Mouse (Mus musculus): ENCODE results near the gene Sema7a. TPM values are rescaled to one million over a fixed set of nuclear protein-coding genes. Genes with fewer than 3 reads are reported as not detected.

Gene Sema7a
- polyA plus RNA-seq, 1 experiment from 2014 or later = 0.13 TPM

DNA sequence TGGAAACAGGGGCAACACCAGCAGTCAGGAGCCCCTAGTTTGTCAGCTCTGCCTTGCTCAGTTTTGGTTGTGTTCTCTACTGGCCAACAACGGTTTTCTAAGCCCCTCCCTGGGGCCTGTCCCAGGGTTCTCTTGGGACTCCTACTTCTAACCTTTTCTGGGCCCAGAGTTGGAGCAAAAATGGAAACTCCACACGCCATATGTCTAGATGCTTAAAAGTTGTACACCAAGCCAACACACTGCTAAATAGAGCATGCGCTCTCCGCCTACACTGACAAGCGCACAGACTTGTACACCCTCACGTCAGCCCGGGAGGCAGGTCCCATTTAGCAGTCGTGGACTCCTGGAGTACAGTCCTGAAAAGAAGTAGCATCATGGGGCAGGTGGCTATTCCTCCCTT, 45.4 kb downstream of the Sema7a start:
- H3K27ac ChIP-seq (replicated peaks) = no peak overlapping the region
- WGBS = 88% methylated on average over 8 of the region's 8 CpGs
- no peak overlapping the region for H3K4me3 ChIP-seq
- ATAC-seq (ENCODE audit: extremely low read depth, insufficient number of reproducible peaks, low FRiP score, low TSS enrichment) = no peak
- H3K4me2 ChIP-seq = no peak overlapping the region
- no peaks in the 10 kb centered on the region for H3K9me3 ChIP-seq
- H3K36me3 ChIP-seq = no peaks in the 10 kb centered on the region
- H3K27me3 ChIP-seq (replicated peaks) = peaks cover 18% of the 10 kb centered on the region; the same call in 1 of the 2 replicates
- H3K9ac ChIP-seq = no peak overlapping the region
- 0 out of 2 replicates have a peak, but pooled peaks cover 3% of the 10 kb centered on the region for H3K4me1 ChIP-seq

DNA sequence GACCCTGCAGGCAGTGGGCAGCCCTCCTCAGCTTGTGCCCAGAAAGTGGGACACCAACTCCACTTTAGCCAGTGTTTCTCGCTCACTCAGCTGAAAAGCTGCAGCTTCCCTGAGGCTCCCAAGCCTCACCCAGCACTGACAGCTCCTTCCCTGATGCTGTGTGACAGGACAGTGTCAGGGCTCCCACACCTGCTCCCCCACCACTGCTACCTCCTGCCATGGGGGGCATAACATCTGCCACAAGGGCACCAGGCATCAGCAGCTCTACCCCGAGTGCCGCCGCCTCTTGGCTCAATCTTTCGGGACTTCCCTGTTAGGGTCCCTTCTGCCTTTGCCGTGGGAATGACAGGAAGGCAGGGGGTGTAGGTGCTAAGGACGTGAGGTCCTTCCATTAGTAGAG, 46.4 kb downstream of the Sema7a start:
- Histone ChIP-seq H3K27me3 (replicated peaks) (peaks cover 18% of the 10 kb centered on the region; the same call in 1 of the 2 replicates), H3K4me3 (no peak overlapping the region), H3K4me1 (0 out of 2 replicates have a peak, but pooled peaks cover 3% of the 10 kb centered on the region), H3K9me3 (no peaks in the 10 kb centered on the region), H3K27ac (replicated peaks) (no peak overlapping the region), H3K4me2 (no peak overlapping the region), H3K36me3 (no peaks in the 10 kb centered on the region), H3K9ac (no peak overlapping the region)
- WGBS = 51% methylated on average over 7 of the region's 7 CpGs
- ATAC-seq (ENCODE audit: extremely low read depth, insufficient number of reproducible peaks, low FRiP score, low TSS enrichment) = no peak

DNA sequence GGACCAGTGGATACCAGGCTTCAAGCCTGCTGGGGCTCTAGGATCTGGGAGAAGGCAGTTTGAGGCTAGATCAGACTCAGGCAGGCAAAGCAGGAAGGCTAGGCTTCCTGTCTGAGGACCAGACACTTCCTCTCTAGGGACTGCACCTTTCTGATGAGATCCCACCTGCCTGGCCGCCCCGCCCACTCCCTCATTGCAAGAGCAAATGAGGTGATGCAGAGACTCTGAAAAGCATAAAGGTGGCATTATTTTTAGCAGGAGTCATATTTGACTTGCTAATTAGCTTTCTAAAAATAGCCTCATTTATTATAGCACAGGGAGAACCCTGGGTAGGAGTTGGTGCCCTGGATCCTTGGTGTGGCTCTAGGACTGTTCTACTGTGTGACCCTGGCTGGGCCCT, 48.2 kb downstream of the Sema7a start:
- ATAC-seq (ENCODE audit: extremely low read depth, insufficient number of reproducible peaks, low FRiP score, low TSS enrichment) = no peak
- Histone ChIP-seq H3K9ac (no peak overlapping the region), H3K27ac (replicated peaks) (no peak overlapping the region), H3K36me3 (no peaks in the 10 kb centered on the region), H3K4me3 (no peak overlapping the region), H3K9me3 (no peaks in the 10 kb centered on the region), H3K4me1 (0 out of 2 replicates have a peak, but pooled peaks cover 3% of the 10 kb centered on the region), H3K27me3 (replicated peaks) (peaks cover 24% of the 10 kb centered on the region; the same call in 1 of the 2 replicates), H3K4me2 (no peak overlapping the region)
- WGBS = 90% methylated on average over 2 of the region's 2 CpGs

DNA sequence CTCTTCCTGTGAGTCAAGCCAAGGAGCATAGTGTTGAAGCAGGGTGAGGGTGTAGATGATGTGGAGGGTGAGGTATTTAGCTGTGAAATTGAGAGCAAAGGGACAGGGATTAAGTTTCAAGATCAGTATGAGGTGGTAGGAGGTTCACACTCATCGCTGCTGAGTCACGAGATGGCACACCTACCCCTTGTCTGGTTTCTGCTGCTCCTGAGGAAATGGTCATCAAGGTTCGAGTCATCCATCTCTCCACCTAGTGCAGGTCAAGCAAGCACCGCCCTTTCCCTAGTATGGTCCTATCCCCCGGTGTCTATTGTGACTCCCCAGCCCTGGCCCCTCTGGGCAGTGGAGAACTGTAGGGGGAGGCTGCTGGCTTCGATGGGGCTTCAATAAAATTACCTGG, 49.4 kb downstream of the Sema7a start:
- Histone ChIP-seq H3K4me2 (no peak overlapping the region), H3K9me3 (no peaks in the 10 kb centered on the region), H3K27ac (replicated peaks) (no peak overlapping the region), H3K36me3 (no peaks in the 10 kb centered on the region), H3K4me3 (no peak overlapping the region), H3K27me3 (replicated peaks) (peaks cover 24% of the 10 kb centered on the region; the same call in 1 of the 2 replicates), H3K9ac (no peak overlapping the region), H3K4me1 (0 out of 2 replicates have a peak, but pooled peaks cover 3% of the 10 kb centered on the region)
- ATAC-seq (ENCODE audit: extremely low read depth, insufficient number of reproducible peaks, low FRiP score, low TSS enrichment) = no peak
- 77% methylated on average over 6 of the region's 6 CpGs for WGBS

DNA sequence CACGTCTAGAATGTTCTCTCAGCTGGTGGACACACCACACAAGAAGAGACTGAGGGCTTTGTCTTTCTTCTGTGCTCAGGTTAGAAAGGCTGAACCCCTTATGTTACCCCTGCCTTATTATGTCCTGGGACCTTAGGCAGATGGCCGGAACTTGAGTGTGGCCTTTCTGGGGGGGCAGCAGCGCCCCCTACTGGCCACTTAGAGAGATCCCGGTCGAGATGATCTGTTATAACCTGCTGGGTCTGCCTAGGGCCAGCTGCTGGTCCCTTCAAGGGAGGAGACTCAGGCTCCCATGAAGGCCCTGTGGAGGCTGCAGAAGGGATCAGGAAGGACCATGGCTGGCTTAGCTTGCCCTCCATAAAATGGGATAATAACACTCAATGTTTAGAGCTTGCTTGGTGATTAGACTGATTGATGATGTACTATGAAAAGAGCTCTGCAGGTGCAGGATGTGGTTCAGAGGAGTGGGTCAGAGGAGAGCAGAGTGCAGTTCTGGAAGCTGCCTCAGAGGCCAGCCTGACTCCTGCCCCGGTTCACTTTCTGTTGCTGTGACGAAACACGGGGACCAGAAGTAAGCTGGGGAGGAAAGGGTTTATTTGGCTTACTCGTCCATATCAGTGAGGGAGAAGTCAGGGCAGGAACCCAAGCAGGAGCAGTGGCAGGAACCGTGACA, 50.7 kb downstream of the Sema7a start:
- ATAC-seq (ENCODE audit: extremely low read depth, insufficient number of reproducible peaks, low FRiP score, low TSS enrichment) = no peak
- H3K4me3 ChIP-seq = no peak overlapping the region
- H3K9ac ChIP-seq = no peak overlapping the region
- WGBS = 25% methylated on average over 10 of the region's 10 CpGs
- no peak overlapping the region for H3K4me2 ChIP-seq
- H3K27ac ChIP-seq (replicated peaks) = no peak overlapping the region
- no peaks in the 10 kb centered on the region for H3K36me3 ChIP-seq
- H3K4me1 ChIP-seq = 0 out of 2 replicates have a peak, but pooled peaks cover 3% of the 10 kb centered on the region
- H3K9me3 ChIP-seq = no peaks in the 10 kb centered on the region
- peaks cover 31% of the 10 kb centered on the region for H3K27me3 ChIP-seq (replicated peaks)

DNA sequence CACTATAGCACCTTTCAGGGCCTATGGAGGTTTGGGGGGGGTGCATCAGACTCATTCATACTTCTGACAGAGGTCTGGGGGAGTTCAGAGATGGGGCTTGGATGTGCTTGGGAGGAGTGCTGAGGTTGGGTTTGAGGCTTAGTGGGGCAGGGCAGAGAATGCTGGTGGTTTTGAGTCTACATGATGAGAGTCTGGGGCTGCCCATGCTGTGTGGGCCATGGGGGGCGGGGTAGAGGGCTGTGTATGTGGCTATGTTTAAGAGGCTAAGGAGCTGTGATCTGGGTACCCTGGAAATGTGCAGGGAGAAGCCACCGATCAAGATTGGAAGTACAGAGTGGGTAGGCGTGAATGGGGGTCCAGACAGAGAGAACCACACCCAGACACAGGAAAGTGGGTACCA, 52.1 kb downstream of the Sema7a start:
- no peak overlapping the region for H3K27ac ChIP-seq (replicated peaks)
- WGBS = 71% methylated on average over 3 of the region's 3 CpGs
- H3K4me3 ChIP-seq = no peak overlapping the region
- no peak overlapping the region for H3K9ac ChIP-seq
- no peak for ATAC-seq (ENCODE audit: extremely low read depth, insufficient number of reproducible peaks, low FRiP score, low TSS enrichment)
- H3K4me2 ChIP-seq = no peak overlapping the region
- H3K36me3 ChIP-seq = no peaks in the 10 kb centered on the region
- H3K9me3 ChIP-seq = no peaks in the 10 kb centered on the region
- 0 out of 2 replicates have a peak, but pooled peaks cover 3% of the 10 kb centered on the region for H3K4me1 ChIP-seq
- peaks cover 38% of the 10 kb centered on the region for H3K27me3 ChIP-seq (replicated peaks)

DNA sequence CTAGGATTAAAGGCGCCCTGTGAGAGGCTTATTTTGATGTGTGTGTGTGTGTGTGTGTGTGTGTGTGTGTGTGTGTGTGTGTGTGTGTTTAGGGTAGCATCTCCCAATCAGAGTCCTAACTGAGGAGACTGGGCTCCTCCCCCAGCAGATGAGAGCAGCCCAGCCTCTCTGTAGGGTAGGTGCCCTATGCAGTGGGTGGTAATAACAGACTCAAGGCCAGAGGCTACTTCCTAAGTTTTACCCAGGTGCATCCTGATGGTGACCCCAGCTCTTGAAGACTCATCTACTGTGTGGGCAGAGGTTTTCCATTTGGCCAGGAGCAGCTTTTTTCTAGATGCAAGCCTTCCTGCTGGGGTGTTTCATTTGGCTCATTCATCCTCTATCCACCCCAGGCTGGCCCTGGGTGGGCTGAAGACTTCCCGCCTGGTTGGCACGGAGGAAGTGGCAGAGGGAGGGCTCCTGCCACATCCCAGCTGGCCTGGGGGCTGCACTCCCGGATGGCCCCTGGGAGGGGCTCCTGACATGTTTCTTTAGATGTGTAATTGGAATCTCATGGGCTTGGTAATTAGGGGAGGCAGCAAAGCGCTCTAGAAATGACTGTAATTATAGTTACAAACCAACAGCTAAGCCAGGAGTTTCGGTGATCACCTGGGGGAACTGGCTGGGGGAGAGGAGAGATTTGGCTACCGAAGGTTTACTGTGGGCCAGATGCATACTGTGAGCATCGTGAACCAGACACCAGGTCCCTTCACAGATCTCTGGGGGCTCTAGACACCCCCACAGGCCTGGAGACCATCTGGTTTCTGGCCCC, 53.1 kb downstream of the Sema7a start:
- ATAC-seq (ENCODE audit: extremely low read depth, insufficient number of reproducible peaks, low FRiP score, low TSS enrichment) = no peak
- Histone ChIP-seq H3K27ac (replicated peaks) (no peak overlapping the region), H3K4me3 (no peak overlapping the region), H3K27me3 (replicated peaks) (peaks cover 39% of the 10 kb centered on the region), H3K9me3 (no peaks in the 10 kb centered on the region), H3K9ac (no peak overlapping the region), H3K4me2 (no peak overlapping the region), H3K4me1 (peaks cover 8% of the 10 kb centered on the region), H3K36me3 (no peaks in the 10 kb centered on the region)
- 62% methylated on average over 8 of the region's 8 CpGs for WGBS

DNA sequence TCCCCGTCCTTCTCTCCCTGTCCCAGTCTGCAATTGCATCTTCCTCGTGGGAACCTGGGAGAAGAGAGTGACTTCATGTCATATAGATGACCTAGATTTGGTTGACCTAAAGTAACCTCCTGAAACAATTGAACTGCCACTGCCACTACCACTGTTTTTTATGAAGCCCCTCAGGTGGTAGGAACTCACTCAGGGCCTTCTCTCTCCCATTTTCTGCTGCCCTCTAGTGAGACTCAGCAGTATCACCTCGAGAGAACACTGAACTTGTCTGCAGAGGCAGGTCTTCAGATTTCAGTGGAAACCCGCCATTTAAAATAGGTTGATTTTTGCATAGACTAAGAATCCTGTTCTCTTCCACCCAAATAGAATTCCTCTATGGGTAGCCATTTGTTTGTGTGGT, 55.4 kb downstream of the Sema7a start:
- Histone ChIP-seq H3K9me3 (no peaks in the 10 kb centered on the region), H3K4me1 (peaks cover 8% of the 10 kb centered on the region), H3K27me3 (replicated peaks) (peaks cover 56% of the 10 kb centered on the region), H3K27ac (replicated peaks) (no peak overlapping the region), H3K4me2 (no peak overlapping the region), H3K4me3 (no peak overlapping the region), H3K36me3 (no peaks in the 10 kb centered on the region), H3K9ac (no peak overlapping the region)
- 31% methylated on average over 4 of the region's 4 CpGs for WGBS
- no peak for ATAC-seq (ENCODE audit: extremely low read depth, insufficient number of reproducible peaks, low FRiP score, low TSS enrichment)

DNA sequence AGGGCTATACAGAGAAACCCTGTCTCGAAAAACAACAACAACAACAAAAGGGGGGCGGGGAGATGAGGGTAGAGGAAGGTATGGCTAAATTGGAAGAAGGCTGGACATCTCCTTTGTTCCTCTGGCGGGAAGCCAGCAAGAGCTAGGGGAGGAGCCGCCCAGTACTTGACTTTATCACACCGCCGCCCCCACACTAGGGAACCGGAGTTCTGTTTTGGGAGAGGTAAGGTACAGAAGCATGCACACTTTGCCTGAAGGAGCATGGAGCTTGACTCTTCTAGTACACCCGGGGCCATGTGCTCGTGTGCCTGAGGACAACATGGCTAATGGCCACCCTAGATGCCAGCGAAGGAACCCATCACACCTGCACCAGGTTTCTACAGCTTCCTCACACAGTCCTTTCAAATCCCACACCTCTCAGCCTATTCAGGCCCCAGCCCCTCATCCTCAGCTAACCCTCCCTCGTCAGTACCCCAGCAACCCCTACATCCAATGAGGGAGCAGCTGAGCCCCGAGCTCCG, 57.7 kb downstream of the Sema7a start:
- Histone ChIP-seq H3K9me3 (no peaks in the 10 kb centered on the region), H3K4me1 (peaks cover 8% of the 10 kb centered on the region), H3K27ac (replicated peaks) (no peak overlapping the region), H3K27me3 (replicated peaks) (peaks cover 66% of the 10 kb centered on the region), H3K36me3 (no peaks in the 10 kb centered on the region), H3K4me2 (peak overlapping the region; percentile 72), H3K9ac (peak overlapping the region; percentile 68), H3K4me3 (peak overlapping the region; percentile 42)
- 18% methylated on average over 13 of the region's 13 CpGs for WGBS
- ATAC-seq (ENCODE audit: extremely low read depth, insufficient number of reproducible peaks, low FRiP score, low TSS enrichment) = no peak

DNA sequence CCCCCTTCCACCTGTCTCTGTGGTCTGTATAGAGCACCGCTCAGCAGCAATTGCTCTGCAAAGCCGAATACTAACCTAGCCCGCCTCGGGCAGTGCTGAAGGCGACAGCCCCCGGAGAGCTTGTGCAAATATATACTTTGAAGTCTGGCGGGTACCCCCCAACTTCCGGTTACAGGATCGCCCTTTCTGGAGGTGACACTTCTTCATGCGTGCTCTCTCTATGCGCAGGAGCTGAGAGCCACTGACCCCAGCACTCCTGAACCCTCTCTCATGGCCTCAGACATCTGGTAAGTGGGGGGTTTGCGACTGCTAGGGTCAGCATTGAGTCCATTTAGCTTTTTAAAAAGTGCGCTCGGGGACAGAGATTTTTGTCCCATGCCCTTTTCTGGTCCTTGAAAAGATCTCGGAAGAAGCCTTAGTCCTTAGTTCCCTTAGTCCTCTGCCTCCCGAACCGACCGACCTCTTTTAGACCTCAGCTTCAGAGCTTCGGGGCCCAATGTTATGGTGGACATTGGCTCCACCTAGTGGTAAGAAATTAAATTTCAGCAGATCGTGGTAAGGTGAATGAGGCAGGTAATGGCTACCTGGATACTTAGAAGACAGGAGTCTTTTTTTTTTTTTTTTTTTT, 58.2 kb downstream of the Sema7a start:
- Histone ChIP-seq H3K4me3 (peak overlapping the region; percentile 42), H3K27me3 (replicated peaks) (peaks cover 66% of the 10 kb centered on the region), H3K9ac (peak overlapping the region; percentile 68), H3K36me3 (no peaks in the 10 kb centered on the region), H3K4me2 (peak overlapping the region; percentile 72), H3K27ac (replicated peaks) (no peak overlapping the region), H3K4me1 (peaks cover 8% of the 10 kb centered on the region), H3K9me3 (no peaks in the 10 kb centered on the region)
- no peak for ATAC-seq (ENCODE audit: extremely low read depth, insufficient number of reproducible peaks, low FRiP score, low TSS enrichment)
- WGBS = under 1% methylated on average over 20 of the region's 20 CpGs

DNA sequence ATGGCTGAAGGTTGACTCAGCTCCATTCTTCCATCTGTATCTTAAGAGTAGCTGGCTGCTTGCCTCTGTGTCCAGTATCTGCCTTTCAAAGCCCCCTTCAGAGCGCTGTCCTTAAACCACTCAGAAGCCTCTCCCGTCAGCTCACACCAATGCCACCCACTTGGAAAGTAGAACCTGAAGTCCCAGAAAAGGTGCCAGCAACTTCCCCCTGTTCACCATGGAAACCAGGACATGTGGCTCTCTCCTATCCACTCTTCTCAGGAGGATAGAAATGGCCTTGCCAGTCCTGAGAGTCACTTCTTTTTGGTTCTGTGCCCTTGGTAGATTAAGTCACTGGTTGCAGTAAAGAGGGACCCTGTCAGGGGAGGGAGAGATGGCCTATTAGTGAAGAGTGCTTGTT, 58.8 kb downstream of the Sema7a start:
- no peak for ATAC-seq (ENCODE audit: extremely low read depth, insufficient number of reproducible peaks, low FRiP score, low TSS enrichment)
- Histone ChIP-seq H3K4me1 (peaks cover 8% of the 10 kb centered on the region), H3K27me3 (replicated peaks) (peaks cover 66% of the 10 kb centered on the region), H3K4me3 (no peak overlapping the region), H3K4me2 (no peak overlapping the region), H3K36me3 (no peaks in the 10 kb centered on the region), H3K9ac (no peak overlapping the region), H3K27ac (replicated peaks) (no peak overlapping the region), H3K9me3 (no peaks in the 10 kb centered on the region)
- 50% methylated on average over 2 of the region's 2 CpGs for WGBS
